ENCODE assay signal across 13 mouse cellular contexts in genomic region chr10:128391850-128392249, GRCm38 (mm10). TPM values are rescaled to one million over a fixed set of nuclear protein-coding genes. Genes with fewer than 3 reads are reported as not detected.
"Had no signal": no experiment of that assay in that cellular context is flagged by ENCODE, and none has a peak within 500 bp of the region (broad histone marks: within the 10 kb centered on the region; RNA-seq: fewer than 3 reads in every experiment).

No protein-coding gene starts in this region.

- H3K9ac ChIP-seq: limb, embryonic 13.5 days; liver, embryonic 14.5 days; midbrain, embryonic 12.5 days had no signal

- H3K4me3 ChIP-seq: limb, embryonic 13.5 days; midbrain, embryonic 12.5 days had no signal

- H3K9me3 ChIP-seq: limb, embryonic 13.5 days; midbrain, embryonic 12.5 days had no signal

- ATAC-seq: midbrain, embryonic 16.5 days had no signal

- DNase-seq: kidney, postnatal 14 days; left cerebral cortex, postnatal 4 days; lung, adult 18-20 months; right cerebral cortex, adult 18-20 months; right cerebral cortex, postnatal 25 days; thymus, adult 18-20 months; thymus, postnatal 14 days had no signal

- H3K27me3 ChIP-seq: limb, embryonic 13.5 days; midbrain, embryonic 12.5 days had no signal

- H3K4me2 ChIP-seq: limb, embryonic 13.5 days; midbrain, embryonic 12.5 days had no signal

- H3K27ac ChIP-seq: limb, embryonic 13.5 days; liver, embryonic 14.5 days; midbrain, embryonic 12.5 days had no signal

- H3K4me1 ChIP-seq: limb, embryonic 13.5 days had no signal

RNA-seq across cellular contexts. Expression of gene Slc39a5, which starts 9.2 kb away (rescaled TPM):
- total RNA-seq: left cerebral cortex, adult 18-20 months; megakaryocyte-erythroid progenitor cell, adult 5-6 weeks had no signal
- polyA plus RNA-seq: midbrain, embryonic 12.5 days; midbrain, embryonic 16.5 days had no signal
